Mouse (Mus musculus): ENCODE measurements around the gene Ktn1.
A peak's percentile ranks its signal among the peaks of the same experiment; 100 is the strongest.

Ktn1 gene

DNA sequence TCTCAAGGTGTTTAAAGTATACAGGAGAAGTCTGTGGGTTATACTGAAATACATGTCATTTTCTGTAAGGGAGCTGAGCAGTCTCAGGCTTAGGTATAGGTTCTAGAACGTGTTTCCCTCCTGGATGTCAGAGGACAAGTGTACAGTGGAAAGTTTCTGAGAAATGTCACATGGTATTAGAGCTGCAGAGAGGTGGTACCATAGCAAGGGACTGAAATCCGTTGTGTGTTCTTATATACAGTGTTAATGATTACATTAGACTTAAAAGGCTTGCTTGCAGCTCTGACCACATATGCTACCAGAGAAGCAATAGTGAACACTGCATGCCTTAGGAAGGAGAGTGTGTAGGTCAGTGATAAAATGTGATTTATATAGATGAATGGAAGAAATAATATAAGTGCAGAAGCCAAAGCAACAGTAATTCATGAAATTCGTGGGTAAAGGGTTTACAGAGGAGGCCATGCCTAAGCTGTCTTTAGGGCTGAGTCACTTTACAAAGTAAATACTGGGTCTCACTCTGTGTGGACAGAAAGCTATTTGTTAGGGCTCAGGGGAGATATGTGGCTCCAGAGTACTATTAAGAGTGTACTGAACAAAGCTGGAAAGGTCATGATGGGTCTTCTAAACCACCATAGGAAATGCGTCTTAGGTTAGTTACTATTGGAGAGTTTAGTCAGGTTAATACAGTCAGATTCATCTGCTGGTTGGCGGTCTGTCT, 17.0 kb downstream of the Ktn1 start:
- DNase-seq: no peak

DNA sequence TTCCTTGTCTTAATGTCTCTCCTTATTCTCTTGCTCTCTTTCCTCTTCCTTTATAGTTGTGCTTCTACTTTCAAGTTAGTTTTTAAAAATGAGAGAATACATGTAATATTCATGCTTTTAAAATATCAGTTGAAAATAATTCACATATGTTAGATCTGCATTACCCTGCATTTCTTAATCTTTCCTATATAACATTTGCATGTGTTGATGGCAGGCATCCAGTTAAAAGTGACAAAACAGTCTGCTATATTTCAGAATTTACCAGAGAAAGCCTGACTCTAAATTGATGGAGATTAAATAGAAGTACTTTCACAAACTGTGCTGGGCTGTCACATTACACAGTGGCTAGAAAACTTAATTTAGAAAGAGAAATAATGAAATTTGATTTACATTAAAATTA, 19.8 kb downstream of the Ktn1 start:
- no peak for DNase-seq

DNA sequence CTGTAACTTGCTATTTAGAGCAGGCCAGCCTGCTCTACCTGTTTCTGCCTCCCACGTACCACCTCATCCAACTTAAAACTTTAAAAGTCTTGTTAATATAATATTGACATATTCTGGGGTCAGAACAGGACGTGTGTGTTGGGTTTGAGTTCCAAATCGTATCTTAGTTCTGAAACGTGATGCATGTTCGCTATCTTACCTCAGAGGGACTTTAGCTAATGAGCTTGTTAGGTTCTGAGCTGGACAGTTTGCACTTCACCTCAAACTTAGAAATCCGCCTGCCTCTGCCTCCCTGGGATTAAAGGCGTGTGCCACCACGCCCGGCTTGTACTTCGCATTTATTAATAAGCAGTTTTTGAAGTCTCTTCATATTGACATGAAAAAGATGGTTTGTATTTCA, 34.6 kb downstream of the Ktn1 start:
- no peak for DNase-seq

DNA sequence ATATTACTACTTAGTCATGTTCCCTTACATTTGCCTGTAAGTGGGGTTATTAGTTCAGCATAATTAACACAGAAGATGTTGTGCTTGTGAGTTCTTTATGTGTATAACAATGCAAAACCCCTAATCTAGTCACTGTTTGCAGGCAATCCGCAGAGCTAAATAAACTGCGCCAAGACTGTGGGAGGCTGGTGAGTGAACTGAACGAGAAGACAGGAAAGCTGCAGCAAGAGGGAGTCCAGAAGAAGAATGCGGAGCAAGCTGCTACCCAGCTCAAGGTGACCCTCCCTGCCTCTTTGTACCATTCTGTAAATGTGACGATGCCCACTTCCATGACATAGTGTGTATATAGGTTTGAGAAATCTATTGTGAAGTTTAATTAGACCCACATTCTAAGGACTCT, 36.3 kb downstream of the Ktn1 start:
- DNase-seq: no peak

DNA sequence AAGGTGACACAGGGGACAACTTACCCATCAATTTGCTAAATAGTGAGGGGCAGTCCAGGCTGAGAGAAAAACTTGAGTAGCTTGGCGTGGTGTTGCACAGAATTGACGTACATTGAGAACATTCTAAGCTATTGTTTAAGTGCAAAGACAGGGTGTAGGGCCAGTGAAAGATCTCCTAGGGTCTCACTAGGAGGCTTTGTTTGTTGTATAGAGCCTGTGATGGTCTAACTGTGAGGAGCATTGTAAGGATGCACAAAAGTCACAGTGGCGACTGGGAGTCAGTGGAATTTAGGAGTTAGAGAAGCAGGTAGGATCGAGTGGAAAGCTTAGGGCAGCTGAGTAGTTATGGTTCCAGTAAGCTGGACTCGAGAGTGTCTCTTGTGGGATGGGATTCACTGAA, 50.9 kb downstream of the Ktn1 start:
- DNase-seq: no peak

DNA sequence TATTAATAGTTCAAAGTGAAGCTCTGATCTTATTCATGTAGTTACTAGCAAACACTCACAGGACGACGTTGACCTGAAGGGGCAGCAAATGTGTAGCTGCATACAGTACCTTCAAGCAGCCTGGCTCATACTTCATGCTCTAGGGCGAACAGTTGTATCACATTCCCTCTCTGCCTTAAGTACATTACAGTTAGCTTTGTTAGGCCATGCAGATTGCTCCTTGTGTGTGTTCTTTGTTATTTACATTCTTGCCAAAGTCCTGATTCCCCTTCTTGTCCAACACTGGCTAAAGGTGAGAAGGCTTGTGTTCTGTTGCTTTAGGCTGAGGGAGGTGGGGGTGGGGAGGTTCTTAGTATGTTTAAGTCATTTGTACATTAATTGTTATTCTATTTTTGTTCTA, 61.3 kb downstream of the Ktn1 start:
- DNase-seq: no peak

DNA sequence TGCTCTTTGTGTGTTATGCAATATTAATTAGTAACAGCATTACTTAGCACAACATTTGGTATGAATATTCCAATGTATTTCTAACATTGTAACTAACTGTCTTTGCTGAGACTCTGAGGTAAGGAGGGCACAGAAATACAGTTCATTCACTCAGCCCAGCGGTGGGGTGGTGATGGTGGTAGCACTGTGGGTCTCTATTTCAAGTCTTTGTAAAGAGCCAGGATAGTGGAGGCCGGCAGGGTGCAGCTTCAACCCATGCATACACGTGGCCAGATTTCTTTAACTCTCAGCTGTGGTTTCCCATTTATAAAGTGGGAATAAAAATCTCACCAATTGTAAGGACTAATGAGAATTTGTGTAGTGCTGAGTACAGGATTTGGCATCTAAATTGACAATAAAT, 67.5 kb downstream of the Ktn1 start:
- DNase-seq: no peak

DNA sequence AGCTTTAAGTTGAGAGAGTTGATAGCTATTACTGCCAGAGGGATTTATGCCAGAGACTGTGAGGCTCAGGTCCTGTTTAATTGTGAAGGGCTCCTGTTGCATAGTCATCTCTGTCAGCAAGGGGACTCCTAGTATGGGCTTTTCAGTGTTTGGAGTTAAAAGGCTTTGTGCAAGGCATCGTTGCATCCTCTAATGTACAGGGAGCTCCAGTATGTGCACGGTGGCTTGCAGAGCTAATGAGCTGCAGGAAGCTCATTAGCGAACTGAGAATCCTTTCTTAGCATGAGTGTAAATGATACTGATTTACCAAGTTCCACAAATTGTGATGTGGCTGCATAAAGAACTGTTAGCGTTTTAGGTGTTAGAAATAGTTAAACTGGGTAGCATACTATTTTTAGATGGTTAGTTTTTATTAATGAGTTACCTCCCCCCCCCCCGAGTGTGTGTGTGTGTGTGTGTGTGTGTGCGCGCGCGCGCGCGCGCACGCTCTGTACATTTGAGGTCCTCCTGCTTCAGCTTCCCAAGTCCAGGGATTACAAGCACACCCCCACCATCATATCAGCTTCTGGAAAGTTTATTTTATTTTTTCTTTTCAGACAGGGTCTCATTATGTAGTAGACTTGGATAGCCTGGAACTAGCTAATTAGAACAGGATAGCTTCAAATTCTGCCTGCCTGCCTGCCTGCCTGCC, 69.8 kb downstream of the Ktn1 start:
- no peak for DNase-seq

DNA sequence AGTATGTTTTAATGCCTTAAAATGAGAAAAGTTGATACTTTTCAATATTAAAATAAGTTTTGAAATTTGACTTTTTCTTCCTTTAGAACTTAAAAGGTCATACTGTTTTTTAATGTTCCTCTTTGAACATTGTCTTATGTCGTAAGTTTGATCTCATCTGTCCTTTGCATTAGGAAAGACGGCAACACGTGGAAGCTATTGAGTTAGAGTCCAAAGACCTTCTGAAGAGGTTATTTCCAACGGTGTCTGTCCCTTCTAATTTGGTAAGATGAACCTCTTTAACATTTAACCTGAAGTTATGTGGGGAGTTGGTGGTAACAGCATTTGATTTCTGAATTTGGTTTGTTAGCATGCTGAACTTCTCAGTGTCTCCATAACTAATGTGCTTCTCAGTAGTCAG, 71.8 kb downstream of the Ktn1 start:
- no peak for DNase-seq

DNA sequence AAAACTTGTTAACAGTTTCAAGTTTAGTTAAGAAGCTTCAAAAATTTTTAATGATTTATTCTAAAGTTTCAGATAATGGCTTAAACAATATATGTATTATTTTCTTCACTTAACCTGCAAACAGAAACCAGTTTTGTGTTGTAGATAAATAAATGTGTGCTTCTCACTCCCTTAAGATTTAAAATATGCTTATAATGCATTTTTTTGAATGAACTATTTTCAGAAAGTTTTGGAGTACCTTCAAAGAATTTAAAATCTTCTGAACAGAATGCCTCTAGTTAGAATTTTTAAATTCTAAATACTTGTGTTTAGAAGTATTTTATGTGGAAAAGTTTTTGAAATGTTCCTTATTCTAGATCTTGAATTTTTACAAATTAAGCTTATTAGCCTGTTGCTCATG, 74.8 kb downstream of the Ktn1 start:
- no peak for DNase-seq

DNA sequence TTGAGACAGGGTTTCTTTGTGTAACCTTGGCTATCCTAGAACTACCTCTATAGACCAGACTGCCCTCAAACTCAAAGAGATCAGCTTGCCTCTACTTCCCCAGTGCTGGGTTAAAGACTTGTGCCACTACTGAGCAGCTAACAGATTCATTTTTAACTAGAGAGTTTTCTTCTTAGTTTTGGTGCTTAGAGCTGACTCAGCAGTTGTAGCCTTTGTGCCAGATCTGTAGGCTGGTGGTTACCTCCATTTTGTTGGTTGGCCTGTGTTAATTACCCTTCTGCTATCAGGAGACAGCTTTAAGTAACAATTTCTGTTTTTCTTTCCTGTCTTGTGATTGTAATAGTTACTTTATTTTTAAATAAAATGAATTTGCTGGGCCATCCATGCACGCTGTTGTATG, 80.3 kb downstream of the Ktn1 start:
- no peak for DNase-seq

DNA sequence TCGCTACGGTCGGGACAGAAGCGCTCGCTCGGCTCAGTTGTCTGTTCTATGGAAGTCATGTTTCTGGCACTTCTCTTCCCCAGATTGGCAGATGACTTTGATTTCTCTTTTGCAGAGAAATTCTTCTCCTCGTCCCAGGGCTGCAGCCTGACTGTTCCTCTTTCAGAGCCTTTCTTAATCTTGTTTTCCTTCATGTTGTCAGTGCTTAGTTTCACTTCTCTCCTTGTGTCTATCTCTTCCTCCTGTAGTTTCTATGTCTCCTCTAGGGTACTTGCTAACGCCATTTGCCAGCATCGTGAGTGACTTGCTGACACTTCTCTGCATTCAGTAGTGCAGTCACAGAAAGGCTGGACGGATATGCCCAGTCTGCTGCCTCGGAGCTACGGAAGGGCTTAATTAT, 87.1 kb downstream of the Ktn1 start:
- no peak for DNase-seq

DNA sequence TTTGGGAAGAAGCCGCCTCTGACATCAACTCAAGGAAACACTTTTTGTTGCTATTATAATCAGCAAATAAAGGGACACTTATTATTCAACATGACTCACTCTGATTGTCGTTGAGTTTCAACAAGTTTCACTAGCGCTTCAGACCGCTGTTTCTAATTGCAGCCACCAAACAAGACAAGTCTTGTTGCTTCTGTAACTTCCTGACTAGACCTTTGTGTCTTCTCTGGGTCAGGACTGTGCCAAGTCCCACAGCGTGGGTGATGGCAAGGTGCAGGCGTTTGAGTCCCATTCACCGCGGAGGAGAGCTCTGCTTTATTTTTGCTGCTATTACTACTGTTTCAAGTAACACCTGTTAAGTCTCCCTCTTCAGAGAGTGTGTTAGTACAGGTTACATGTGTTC, 88.2 kb downstream of the Ktn1 start:
- DNase-seq: no peak

DNA sequence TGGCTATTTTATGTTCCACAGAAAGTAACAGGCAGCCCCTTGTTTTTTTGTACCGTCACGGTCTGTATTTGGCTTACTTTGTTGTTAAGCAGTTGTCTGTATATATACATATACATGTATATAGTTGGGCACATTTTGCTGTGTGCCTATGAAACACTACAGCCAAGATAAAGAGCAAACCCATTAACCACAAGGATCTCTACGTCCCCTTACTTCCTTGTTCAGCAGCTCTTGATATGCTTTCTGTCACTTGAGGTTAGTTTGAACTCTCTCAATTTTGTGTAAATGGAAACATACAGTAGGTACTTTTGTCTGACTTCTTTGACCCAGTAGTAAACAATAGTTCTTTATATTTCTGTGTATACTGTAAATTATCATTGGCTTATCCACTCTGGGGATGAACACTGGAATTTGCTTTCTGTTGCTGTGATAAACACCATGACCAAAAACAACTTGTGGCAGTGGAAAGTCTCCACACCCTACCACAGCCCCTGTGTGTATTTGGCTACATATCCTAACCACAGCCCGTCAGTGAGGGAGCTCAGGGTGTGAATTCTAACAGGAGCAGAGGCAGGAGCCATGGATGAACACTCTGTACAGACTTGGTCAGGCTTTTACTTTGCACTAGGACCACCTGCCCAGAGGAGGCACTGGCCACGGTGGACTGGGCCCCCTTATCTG, 92.2 kb downstream of the Ktn1 start:
- no peak for DNase-seq

DNA sequence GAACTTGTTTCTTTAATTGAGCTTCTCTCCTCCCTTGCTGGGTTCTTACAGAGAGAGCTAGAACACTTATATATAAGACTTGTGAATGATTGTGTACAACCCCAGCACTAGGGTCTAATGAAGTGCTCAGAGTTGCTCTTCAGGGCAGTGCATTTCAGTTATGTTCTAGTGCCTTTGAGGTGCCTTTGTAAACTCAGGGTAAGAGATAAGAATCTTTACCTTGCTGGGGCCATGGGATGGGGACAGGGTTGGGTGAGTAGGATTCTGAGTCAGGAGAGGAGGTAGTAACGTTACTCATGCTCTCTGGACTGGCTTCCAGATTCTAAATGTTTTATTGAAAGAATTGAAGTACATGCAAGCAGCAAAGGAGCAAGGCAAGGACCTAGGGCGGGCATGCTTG, 92.8 kb downstream of the Ktn1 start:
- DNase-seq: no peak

DNA sequence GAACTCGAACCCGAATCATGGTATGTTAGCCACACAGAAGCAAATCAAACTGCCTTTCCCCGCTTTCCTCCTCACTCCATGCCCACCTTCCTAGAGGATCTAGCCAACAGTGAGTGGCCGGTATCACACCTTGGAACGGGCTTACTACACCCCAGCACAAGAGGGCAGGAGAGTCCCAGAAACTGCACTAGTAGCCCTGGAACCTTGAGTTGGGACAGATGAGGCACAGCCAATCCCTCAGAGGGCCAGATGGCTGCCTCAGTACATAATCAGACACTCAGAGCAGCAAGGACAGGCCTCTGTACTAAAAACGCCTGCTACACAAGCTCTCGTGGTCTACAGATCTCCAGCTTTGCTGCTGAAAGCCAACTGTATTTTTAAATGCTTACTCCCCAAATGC, 94.4 kb downstream of the Ktn1 start:
- DNase-seq: no peak

DNA sequence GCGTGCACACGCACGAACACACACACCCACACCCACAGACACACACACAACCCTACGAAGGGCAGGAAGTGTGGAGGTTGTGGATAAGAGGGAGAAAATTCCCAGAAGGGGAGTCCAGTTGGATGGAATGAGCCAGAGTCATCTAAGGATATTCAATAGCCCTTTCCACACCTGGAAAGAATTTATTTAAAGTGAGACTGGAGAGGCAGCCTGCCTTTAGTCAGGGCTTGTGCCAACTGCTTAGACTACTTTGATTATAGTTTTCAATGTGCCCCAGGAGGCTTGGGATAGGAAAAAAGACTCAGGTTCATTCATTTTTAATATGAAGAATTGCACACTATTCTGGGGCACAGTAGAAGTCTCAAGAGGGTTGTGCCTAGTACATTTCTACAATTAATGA, 96.8 kb downstream of the Ktn1 start:
- DNase-seq: no peak

DNA sequence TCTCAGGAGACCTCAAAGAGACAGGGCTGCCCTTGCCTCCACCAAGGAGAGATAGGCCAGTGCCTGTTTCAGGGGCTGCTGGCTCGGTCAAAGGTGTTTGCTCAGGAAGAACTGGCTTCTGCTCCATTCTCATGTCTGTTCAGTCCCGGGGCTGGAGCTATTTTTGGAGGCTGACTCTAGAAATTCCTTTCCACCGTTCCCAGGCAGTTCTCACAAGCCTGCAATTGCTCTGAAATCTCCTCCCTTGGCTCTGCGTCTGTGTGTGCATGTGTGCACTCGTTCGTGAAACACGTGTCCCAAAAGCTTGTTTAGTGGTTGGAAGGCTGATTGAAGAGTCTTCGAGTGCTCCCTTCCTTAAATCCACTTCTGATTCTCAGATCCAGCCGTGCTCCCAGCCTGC, 99.3 kb downstream of the Ktn1 start:
- DNase-seq: no peak

DNA sequence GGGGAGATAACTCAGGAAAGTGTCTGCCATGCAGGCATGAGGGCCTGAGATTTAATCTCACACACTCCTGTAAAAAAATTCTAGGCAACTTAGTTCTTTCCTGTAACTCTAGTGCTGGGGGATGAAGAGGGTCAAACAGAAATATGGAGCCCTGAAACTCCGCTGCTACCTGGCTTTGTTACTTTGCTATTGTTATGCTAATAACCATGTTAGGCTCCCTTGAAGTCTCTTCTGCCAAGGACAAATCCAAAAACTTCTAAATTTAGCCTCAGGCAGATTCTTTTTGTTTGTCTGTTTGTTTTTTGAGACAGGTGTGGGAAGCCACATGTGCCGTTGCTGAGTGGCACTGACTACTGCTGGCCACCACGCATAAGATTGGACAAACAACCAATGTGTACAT, 100.5 kb downstream of the Ktn1 start:
- DNase-seq: no peak

DNA sequence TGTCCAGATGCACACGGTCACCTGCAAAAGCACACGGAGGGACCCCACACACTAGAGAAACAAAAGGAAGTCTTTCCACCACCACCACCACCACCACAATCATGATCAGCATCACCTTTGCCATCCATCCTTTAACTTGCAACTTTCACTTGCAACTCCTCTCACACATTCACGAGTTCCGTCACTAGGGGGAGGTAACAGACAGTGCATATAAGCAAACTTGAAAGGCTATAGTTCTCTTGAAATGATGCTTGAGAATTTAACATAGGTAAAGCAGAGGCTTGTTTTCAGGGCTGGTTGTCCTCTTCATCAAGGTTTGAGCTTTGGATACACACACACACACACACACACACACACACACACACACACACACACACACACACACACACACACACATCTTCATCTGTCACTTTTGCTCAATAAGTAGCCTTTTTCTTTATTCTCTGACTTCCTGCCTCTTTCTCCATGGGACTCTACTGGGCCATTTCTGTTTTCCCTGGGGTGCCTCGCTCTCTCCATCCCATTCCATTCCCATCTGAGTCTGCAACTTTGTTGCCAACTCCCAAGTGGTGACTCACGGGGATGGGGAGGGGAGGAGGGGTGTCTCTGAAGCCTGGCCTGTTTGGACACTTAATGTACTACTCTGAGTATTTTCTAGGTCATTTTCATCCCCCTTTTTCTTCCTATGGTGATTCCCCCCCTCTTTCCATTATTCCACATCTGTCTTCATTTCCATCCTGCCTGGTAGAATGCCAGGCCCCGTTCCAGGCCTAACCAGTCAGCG, 103.4 kb downstream of the Ktn1 start:
- DNase-seq: peak; percentile 55

DNA sequence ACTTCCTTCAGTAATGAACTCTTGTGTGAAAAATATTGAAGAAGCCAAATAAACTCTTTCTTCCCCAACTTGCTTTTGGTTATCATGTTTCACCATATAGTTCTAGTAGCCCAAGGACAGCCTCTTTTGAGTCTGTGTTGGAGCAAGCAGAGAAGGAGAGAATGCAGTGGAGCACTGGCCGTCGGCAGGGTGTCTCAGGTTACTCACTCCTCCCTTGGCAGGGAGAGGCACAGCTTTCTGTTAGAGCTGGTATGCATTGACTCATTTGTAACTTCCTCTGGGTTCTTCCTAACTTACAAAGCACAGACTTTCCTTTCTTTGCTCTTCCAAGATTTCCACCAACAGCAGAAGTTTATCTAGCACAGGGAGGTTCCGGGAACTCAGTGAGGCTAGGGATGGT, 105.3 kb downstream of the Ktn1 start:
- no peak for DNase-seq

DNA sequence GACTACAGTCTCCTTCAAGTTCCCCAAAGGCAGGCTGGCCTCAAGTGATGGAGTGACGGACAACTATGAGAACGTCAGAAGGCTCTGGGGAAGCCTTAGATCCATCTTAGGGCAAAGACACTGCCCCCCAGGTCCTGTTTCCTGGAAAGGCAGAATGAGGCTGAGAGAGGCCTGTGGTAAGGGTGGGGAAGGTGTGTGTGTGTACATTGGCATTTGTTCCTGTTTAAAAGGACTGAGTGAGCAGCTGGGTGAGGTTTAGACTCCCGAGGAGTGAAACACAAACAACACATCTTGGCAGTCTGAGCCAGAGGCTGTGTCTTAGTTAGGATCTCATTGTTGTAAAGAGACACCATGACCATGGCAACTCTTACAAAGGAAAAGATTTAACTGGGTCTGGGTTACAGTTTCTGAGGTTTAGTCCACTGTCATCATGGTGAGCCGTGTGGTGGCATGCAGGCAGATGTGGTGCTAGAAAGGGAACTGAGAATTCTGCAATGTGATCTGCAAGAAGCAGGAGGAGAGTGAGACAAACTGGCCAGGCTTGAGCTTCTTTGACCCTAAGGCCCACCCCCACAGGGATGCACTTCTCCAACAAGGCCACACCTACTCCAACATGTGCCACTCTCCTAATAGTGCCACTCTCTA, 106.1 kb downstream of the Ktn1 start:
- DNase-seq: no peak

DNA sequence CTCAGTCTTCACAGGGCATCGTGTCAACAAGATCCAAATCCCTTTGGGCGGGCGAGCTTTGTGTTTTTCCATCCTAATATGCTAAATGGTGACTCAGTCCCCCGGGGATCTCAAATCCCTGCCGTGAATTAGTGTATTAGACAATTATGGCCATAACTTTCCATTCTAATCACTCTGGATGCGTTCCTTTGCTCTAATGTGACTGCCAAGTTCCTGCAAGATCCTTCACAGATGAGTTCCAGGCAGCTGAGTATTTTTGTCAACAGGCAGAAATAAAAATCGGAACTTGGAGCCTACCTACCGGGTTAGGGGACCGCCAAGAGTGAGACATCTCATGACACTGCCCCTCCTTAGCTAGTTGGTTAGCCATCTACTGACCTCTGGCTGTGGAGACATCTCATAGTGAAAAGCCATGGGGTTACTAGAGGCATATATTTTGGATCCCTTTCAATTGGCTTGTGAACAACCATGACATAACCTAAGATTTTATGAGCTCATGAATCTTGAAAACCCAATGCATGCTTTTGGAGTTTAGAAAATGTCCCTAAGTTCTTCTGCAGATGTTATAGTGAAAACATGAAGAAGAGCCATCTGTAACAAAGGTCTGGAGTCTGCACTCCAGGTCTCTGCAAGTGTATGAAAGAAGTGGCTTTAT, 108.3 kb downstream of the Ktn1 start:
- DNase-seq: no peak
